Mouse (Mus musculus) CH12.LX (cell line): ENCODE results near the gene Hdac9. TPM values are rescaled to one million over a fixed set of nuclear protein-coding genes. Genes with fewer than 3 reads are reported as not detected.

Experiments
- DNase-seq: peaks from one replicate; pipeline ENCODE4 v3.0.0-alpha.2; 2013; ENCODE audit errors: extremely low read depth
- H3K27ac ChIP-seq: 2 replicates; pipeline ENCODE4 v1.5.1; 2012; ENCODE audit warnings: low read depth, mild to moderate bottlenecking, control low read depth, moderate library complexity; ENCODE audit not compliant: insufficient read depth
- H3K27me3 ChIP-seq: replicated peaks from 2 replicates; pipeline ENCODE3; 2012; ENCODE audit warnings: inconsistent platforms
- H3K36me3 ChIP-seq, 2 experiments: replicated peaks in 1 of 2; 2 replicates each; pipeline versions ENCODE3 to v1.6.1; 2012; ENCODE audit warnings: inconsistent platforms in 1 of 2, low read length in 1 of 2, mild to moderate bottlenecking in 1 of 2, mixed read lengths in 1 of 2, moderate library complexity in 1 of 2; ENCODE audit not compliant: control insufficient read depth in 1 of 2, insufficient read depth in 1 of 2
- H3K4me1 ChIP-seq, 2 experiments: 2 replicates each; pipeline ENCODE4 v1.6.1; 2012; ENCODE audit warnings: inconsistent platforms in 1 of 2, moderate library complexity in 1 of 2; ENCODE audit not compliant: insufficient read depth in 2 of 2, control insufficient read depth in 1 of 2
- H3K4me2 ChIP-seq: 2 replicates; pipeline ENCODE4 v1.6.1; 2012; ENCODE audit warnings: low read depth, mild to moderate bottlenecking, control low read depth; ENCODE audit not compliant: poor library complexity, insufficient read depth, severe bottlenecking
- H3K4me3 ChIP-seq, 3 experiments: fragments of 150-350 bp in 1 of 3; sonication (generic) in 1 of 3; replicated peaks in 1 of 3; 2 replicates each; pipeline versions ENCODE3 to v1.5.1; 2011 to 2012; ENCODE audit warnings: low read depth in 2 of 3, low read length in 2 of 3, mild to moderate bottlenecking in 2 of 3, moderate library complexity in 2 of 3, control low read depth in 1 of 3, improper control_type of control experiment in 1 of 3, inconsistent platforms in 1 of 3, mixed read lengths in 1 of 3; ENCODE audit not compliant: poor library complexity in 1 of 3
- H3K79me2 ChIP-seq: replicated peaks from 2 replicates; pipeline ENCODE4 v1.6.1; 2012; ENCODE audit warnings: mild to moderate bottlenecking, moderate library complexity; ENCODE audit not compliant: control insufficient read depth, poor library complexity, insufficient read depth, severe bottlenecking; ENCODE audit errors: extremely low read depth
- H3K9ac ChIP-seq: 2 replicates; pipeline ENCODE4 v1.6.1; 2012; ENCODE audit warnings: low read depth, mild to moderate bottlenecking, control low read depth, moderate library complexity; ENCODE audit not compliant: insufficient read depth
- H3K9me3 ChIP-seq: replicated peaks from 2 replicates; pipeline ENCODE3; 2012; ENCODE audit warnings: low read length, inconsistent platforms, mixed read lengths
- BHLHE40 ChIP-seq: IDR thresholded peaks from 2 replicates; pipeline ENCODE4 v1.6.1; 2011; ENCODE audit warnings: mild to moderate bottlenecking, low read depth, low read length, improper control_type of control experiment
- CHD1 ChIP-seq: IDR thresholded peaks from 2 replicates; pipeline ENCODE4 v1.6.1; 2012; ENCODE audit warnings: low read depth, low read length, improper control_type of control experiment, inconsistent platforms
- ELF1 ChIP-seq: IDR thresholded peaks from 2 replicates; pipeline ENCODE4 v1.6.1; 2014; ENCODE audit warnings: low read depth, mild to moderate bottlenecking, inconsistent platforms, low read length, improper control_type of control experiment
- EP300 ChIP-seq: IDR thresholded peaks from 2 replicates; pipeline ENCODE4 v1.6.1; 2011; ENCODE audit warnings: low read length, improper control_type of control experiment
- ETS1 ChIP-seq: conservative IDR thresholded peaks from 2 replicates; pipeline ENCODE4 v1.6.1; 2012; ENCODE audit warnings: low read depth, mild to moderate bottlenecking, inconsistent platforms, low read length, improper control_type of control experiment, moderate library complexity
- GABPA ChIP-seq: IDR thresholded peaks from 2 replicates; pipeline ENCODE4 v1.6.1; 2012; ENCODE audit warnings: low read depth, low read length, improper control_type of control experiment, inconsistent platforms; ENCODE audit not compliant: insufficient replicate concordance
- HCFC1 ChIP-seq: IDR thresholded peaks from 2 replicates; pipeline ENCODE4 v1.6.1; 2012; ENCODE audit warnings: low read depth, mild to moderate bottlenecking, inconsistent platforms, low read length, improper control_type of control experiment
- IRF4 ChIP-seq: IDR thresholded peaks from 2 replicates; pipeline ENCODE4 v1.6.1; 2014; ENCODE audit warnings: low read depth, mild to moderate bottlenecking, inconsistent platforms, low read length, improper control_type of control experiment
- JUN ChIP-seq: IDR thresholded peaks from 2 replicates; pipeline ENCODE4 v1.6.1; 2011; ENCODE audit warnings: low read depth, mild to moderate bottlenecking, low read length, improper control_type of control experiment, moderate library complexity; ENCODE audit not compliant: insufficient read depth
- KAT2A ChIP-seq: IDR thresholded peaks from 2 replicates; pipeline ENCODE4 v1.6.1; 2012; ENCODE audit warnings: low read length, improper control_type of control experiment, inconsistent platforms; ENCODE audit not compliant: insufficient replicate concordance
- MAFK ChIP-seq: IDR thresholded peaks from 2 replicates; pipeline ENCODE4 v1.6.1; 2011; ENCODE audit warnings: low read length, improper control_type of control experiment; ENCODE audit not compliant: insufficient replicate concordance
- MAZ ChIP-seq: IDR thresholded peaks from 2 replicates; pipeline ENCODE4 v1.6.1; 2012; ENCODE audit warnings: low read depth, mild to moderate bottlenecking, inconsistent platforms, low read length, improper control_type of control experiment, moderate library complexity
- MEF2A ChIP-seq: IDR thresholded peaks from 2 replicates; pipeline ENCODE4 v1.6.1; 2014; ENCODE audit warnings: low read depth, mild to moderate bottlenecking, inconsistent platforms, low read length, improper control_type of control experiment, borderline replicate concordance
- MXI1 ChIP-seq: IDR thresholded peaks from 2 replicates; pipeline ENCODE4 v1.6.1; 2011; ENCODE audit warnings: mild to moderate bottlenecking, low read depth, low read length, improper control_type of control experiment
- MYC ChIP-seq: IDR thresholded peaks from 2 replicates; pipeline ENCODE4 v1.6.1; 2011; ENCODE audit warnings: low read depth, mild to moderate bottlenecking, improper control_type of control experiment, low read length
- NRF1 ChIP-seq: IDR thresholded peaks from 2 replicates; pipeline ENCODE4 v1.6.1; 2014; ENCODE audit warnings: low read depth, mild to moderate bottlenecking, inconsistent platforms, low read length, improper control_type of control experiment, moderate library complexity
- PAX5 ChIP-seq: IDR thresholded peaks from 2 replicates; pipeline ENCODE4 v1.6.1; 2012; ENCODE audit warnings: low read length, inconsistent platforms, mixed read lengths
- POLR2AphosphoS2 ChIP-seq: IDR thresholded peaks from 2 replicates; pipeline ENCODE4 v1.6.1; 2011; ENCODE audit warnings: low read depth, low read length, improper control_type of control experiment
- RAD21 ChIP-seq: IDR thresholded peaks from 2 replicates; pipeline ENCODE4 v1.6.1; 2011; ENCODE audit warnings: low read depth, mild to moderate bottlenecking, low read length, improper control_type of control experiment, moderate library complexity
- SIN3A ChIP-seq: IDR thresholded peaks from 2 replicates; pipeline ENCODE4 v1.6.1; 2012; ENCODE audit warnings: low read length, improper control_type of control experiment, inconsistent platforms
- USF2 ChIP-seq: conservative IDR thresholded peaks from 2 replicates; pipeline ENCODE4 v1.6.1; 2011; ENCODE audit warnings: low read depth, low read length, improper control_type of control experiment
- ZMIZ1 ChIP-seq: IDR thresholded peaks from 2 replicates; pipeline ENCODE4 v1.6.1; 2012; ENCODE audit warnings: low read depth, mild to moderate bottlenecking, inconsistent platforms, low read length, improper control_type of control experiment
- dilution Hi-C: fragments of 300-500 bp; cut with MboI; formaldehyde crosslinking; loops from 2 replicates; pipeline ENCODE4 v1.14.3; 2020; ENCODE audit warnings: low sequenced_read_pairs; ENCODE audit not compliant: extremely low pct_unique_long_range_greater_than_20kb, extremely low pct_ligation_motif_present
- in situ Hi-C: fragments of 300-500 bp; cut with MboI; formaldehyde crosslinking; loops from 3 replicates; pipeline ENCODE4 v1.14.3; 2019; ENCODE audit warnings: low sequenced_read_pairs, low pct_ligation_motif_present, low pct_unique_long_range_greater_than_20kb, mixed read lengths
- polyA plus RNA-seq: library from polyadenylated mRNA; unstranded; fragments of >175 nt; gene quantifications from 2 replicates; pipeline ENCODE4 v1.2.1, GENCODE M21; 2012; ENCODE audit warnings: low read depth; ENCODE audit not compliant: insufficient read length
- total RNA-seq, 2 experiments: library from RNA; depleted of rRNA; stranded (reverse); fragments of 300-350 nt in 1 of 2; fragments of >200 nt in 1 of 2; gene quantifications; 2 replicates each; pipeline ENCODE4 v1.2.3; 2012 to 2014

Hdac9 gene
- total and polyA plus RNA-seq, 3 experiments, result 0.04 to 0.38 (median 0.17) TPM

DNA sequence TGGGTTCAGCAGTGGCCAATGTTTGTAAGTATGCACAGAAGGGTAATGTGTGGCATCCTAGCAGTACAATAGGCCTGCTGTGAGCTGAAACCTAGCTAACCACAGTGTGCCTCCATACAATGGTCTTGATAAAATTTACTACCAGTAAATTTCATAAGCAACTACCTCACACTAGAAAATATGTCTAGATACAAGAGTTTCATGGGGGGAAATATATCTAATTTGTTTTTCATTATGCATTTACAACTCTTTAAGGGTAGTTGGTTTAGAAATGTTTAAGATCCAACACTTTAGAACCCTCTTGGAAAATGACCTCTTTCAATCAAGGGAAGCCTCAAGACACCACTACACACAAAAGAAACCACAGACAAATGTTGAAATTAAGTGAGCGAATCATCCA is 589.8 kb downstream of the Hdac9 start:
- TF ChIP-seq MEF2A (no peak), IRF4 (no peak), MYC (no peak), MAZ (no peak), ZMIZ1 (no peak), CHD1 (no peak), BHLHE40 (no peak), NRF1 (no peak), MAFK (no peak), JUN (no peak), EP300 (no peak), HCFC1 (no peak), ELF1 (no peak), ETS1 (no peak), GABPA (no peak), USF2 (no peak), POLR2AphosphoS2 (no peak), KAT2A (no peak), RAD21 (no peak)
- Histone ChIP-seq H3K9ac (no peak overlapping the region), H3K4me2 (no peak overlapping the region), H3K36me3 (no peaks in the 10 kb centered on the region), H3K4me3 (no peak overlapping the region), H3K4me1 (peaks cover 0 to 8% of the 10 kb centered on the region in 2 experiments; a peak in 1 of 4 replicates), H3K27ac (no peak overlapping the region), H3K9me3 (no peaks in the 10 kb centered on the region), H3K27me3 (no peaks in the 10 kb centered on the region), H3K79me2 (no peaks in the 10 kb centered on the region)
- in situ Hi-C loops, result no loop called here
- DNase-seq, result no peak
- dilution Hi-C loops, result no loop called here

DNA sequence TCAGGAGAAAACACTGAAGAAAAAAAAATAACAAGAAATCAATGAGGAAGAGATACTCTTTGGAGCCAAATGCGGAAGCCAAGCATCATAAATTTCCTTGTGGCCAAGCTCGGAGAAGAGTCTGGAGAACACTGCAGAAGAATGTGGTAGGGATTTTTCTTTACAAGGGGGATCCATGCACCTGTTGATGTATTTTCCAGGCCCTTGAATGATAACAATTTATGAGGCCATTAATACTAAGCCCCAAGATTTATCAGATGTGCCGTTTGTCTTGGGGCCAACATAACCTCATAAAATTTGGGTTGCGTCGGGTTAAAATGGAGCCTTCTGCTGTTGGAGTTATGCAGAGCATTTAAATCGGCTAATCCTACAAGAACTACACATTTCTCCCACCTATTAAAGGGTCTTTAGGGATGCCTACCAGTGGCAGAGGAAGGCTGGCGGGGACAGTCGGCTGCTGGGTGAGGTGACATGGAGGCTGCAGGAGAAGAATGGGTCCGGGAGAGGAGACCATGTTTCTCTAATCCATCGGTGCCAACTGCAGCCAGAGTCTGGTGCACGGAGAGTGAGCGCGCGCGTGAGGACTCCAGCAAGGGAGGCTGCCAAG is 604.7 kb downstream of the Hdac9 start:
- Histone ChIP-seq H3K9ac (no peak overlapping the region), H3K79me2 (no peaks in the 10 kb centered on the region), H3K27me3 (no peaks in the 10 kb centered on the region), H3K36me3 (no peaks in the 10 kb centered on the region), H3K27ac (no peak overlapping the region), H3K4me3 (no peak overlapping the region), H3K4me1 (peaks cover 0 to 5% of the 10 kb centered on the region in 2 experiments; a peak in 2 of 4 replicates), H3K9me3 (no peaks in the 10 kb centered on the region), H3K4me2 (no peak overlapping the region)
- no peak for DNase-seq
- in situ Hi-C loops (no loop called here), dilution Hi-C loops (no loop called here)
- no peak for TF ChIP-seq PAX5
- no peak for TF ChIP-seq MXI1
- no peak for TF ChIP-seq ZMIZ1
- TF ChIP-seq JUN, result no peak
- TF ChIP-seq POLR2AphosphoS2, result no peak
- TF ChIP-seq SIN3A, result no peak
- TF ChIP-seq USF2, result no peak
